Mouse (Mus musculus) embryo, embryonic 10.5 days (tissue): ENCODE measurements around the gene Foxg1.
A peak's percentile ranks its signal among the peaks of the same experiment; 100 is the strongest.

Experiments used
- DNase-seq: peaks from one replicate; pipeline ENCODE4 v3.0.0-alpha.2; 2015; ENCODE audit warnings: low spot score

Gene Foxg1

GRCm38 (mm10) chr12:49385631-49385990 lies 3.2 kb downstream of the Foxg1 start:
- peak; percentile 54 for DNase-seq

- peak; percentile 53 for DNase-seq
These were observed 3.8 kb downstream of the Foxg1 start for GRCm38 (mm10) chr12:49386081-49386805.

- peak; percentile 43 for DNase-seq
These were observed 5.6 kb downstream of the Foxg1 start for GRCm38 (mm10) chr12:49387856-49388598.

- DNase-seq, result peak; percentile 50
These were observed 7.2 kb downstream of the Foxg1 start for GRCm38 (mm10) chr12:49389666-49390065.

GRCm38 (mm10) chr12:49390257-49390656 lies 7.8 kb downstream of the Foxg1 start:
- no peak for DNase-seq

- DNase-seq, result peak; percentile 55
These were observed 8.5 kb downstream of the Foxg1 start for GRCm38 (mm10) chr12:49390926-49391304.

GRCm38 (mm10) chr12:49391305-49392040 lies 9.0 kb downstream of the Foxg1 start:
- DNase-seq, result peak; percentile 89

GRCm38 (mm10) chr12:49392041-49392390 lies 9.6 kb downstream of the Foxg1 start:
- no peak for DNase-seq

- peak; percentile 40 for DNase-seq
These were observed 10.4 kb downstream of the Foxg1 start for GRCm38 (mm10) chr12:49392876-49393275.

- DNase-seq, result peak; percentile 54
These were observed 11.2 kb downstream of the Foxg1 start for GRCm38 (mm10) chr12:49393639-49394038.

- peak; percentile 31 for DNase-seq
These were observed 11.7 kb downstream of the Foxg1 start for GRCm38 (mm10) chr12:49394181-49394580.

- DNase-seq, result peak; percentile 71
These were observed 12.4 kb downstream of the Foxg1 start for GRCm38 (mm10) chr12:49394836-49395235.

- peak; percentile 47 for DNase-seq
These were observed 13.5 kb downstream of the Foxg1 start for GRCm38 (mm10) chr12:49395969-49396368.

GRCm38 (mm10) chr12:49396776-49397175 lies 14.3 kb downstream of the Foxg1 start:
- peak; percentile 46 for DNase-seq

GRCm38 (mm10) chr12:49397443-49398162 lies 15.1 kb downstream of the Foxg1 start:
- DNase-seq, result peak; percentile 23

GRCm38 (mm10) chr12:49398163-49398540 lies 15.7 kb downstream of the Foxg1 start:
- peak; percentile 12 for DNase-seq

GRCm38 (mm10) chr12:49398636-49399035 lies 16.2 kb downstream of the Foxg1 start:
- peak; percentile 24 for DNase-seq

- DNase-seq, result no peak
These were observed 17.2 kb downstream of the Foxg1 start for GRCm38 (mm10) chr12:49399611-49400010.

GRCm38 (mm10) chr12:49400036-49400852 lies 17.8 kb downstream of the Foxg1 start:
- peak; percentile 42 for DNase-seq

- no peak for DNase-seq
These were observed 18.3 kb downstream of the Foxg1 start for GRCm38 (mm10) chr12:49400853-49401118.

- DNase-seq, result peak; percentile 79
These were observed 18.8 kb downstream of the Foxg1 start for GRCm38 (mm10) chr12:49401119-49401795.
